Mouse (Mus musculus) neural tube, embryonic 11.5 days (tissue): ENCODE data around the gene Il1f6. TPM values are rescaled to one million over a fixed set of nuclear protein-coding genes. Genes with fewer than 3 reads are reported as not detected.

Experiments
- ATAC-seq: fragments of 200-750 bp; cut with Nextera tagmentation; 2 replicates; pipeline ENCODE4 v1.8.0; 2017; ENCODE audit warnings: moderate number of reproducible peaks, mild to moderate bottlenecking, moderate TSS enrichment, moderate library complexity; ENCODE audit not compliant: insufficient read depth, low FRiP score, low TSS enrichment
- DNase-seq: peaks from one replicate; pipeline ENCODE4 v3.0.0-alpha.2; 2015; ENCODE audit warnings: low spot score
- H3K27ac ChIP-seq: fragments of 300-500 bp; sonication (generic); 2 replicates; pipeline ENCODE4 v1.5.1; 2014; ENCODE audit warnings: low read depth, mild to moderate bottlenecking, low read length
- H3K27me3 ChIP-seq: fragments of 300-500 bp; sonication (generic); 2 replicates; pipeline ENCODE4 v1.6.1; 2014; ENCODE audit warnings: mild to moderate bottlenecking, low read length, mixed read lengths; ENCODE audit not compliant: control insufficient read depth, insufficient read depth
- H3K36me3 ChIP-seq: fragments of 300-500 bp; sonication (generic); 2 replicates; pipeline ENCODE4 v1.6.1; 2014; ENCODE audit warnings: mild to moderate bottlenecking, low read length, moderate library complexity, mixed read lengths; ENCODE audit not compliant: control insufficient read depth, insufficient read depth
- H3K4me1 ChIP-seq: fragments of 300-500 bp; sonication (generic); 2 replicates; pipeline ENCODE4 v1.6.1; 2014; ENCODE audit warnings: low read length, mixed read lengths; ENCODE audit not compliant: control insufficient read depth, insufficient read depth
- H3K4me2 ChIP-seq: fragments of 300-500 bp; sonication (generic); 2 replicates; pipeline ENCODE4 v1.6.1; 2014; ENCODE audit warnings: low read depth, mild to moderate bottlenecking, moderate library complexity
- H3K4me3 ChIP-seq: fragments of 300-500 bp; sonication (generic); 2 replicates; pipeline ENCODE4 v1.5.1; 2014; ENCODE audit warnings: low read depth, low read length
- H3K9ac ChIP-seq: fragments of 300-500 bp; sonication (generic); 2 replicates; pipeline ENCODE4 v1.6.1; 2014; ENCODE audit warnings: mild to moderate bottlenecking, low read length
- H3K9me3 ChIP-seq: fragments of 300-500 bp; sonication (generic); 2 replicates; pipeline ENCODE4 v1.6.1; 2016; ENCODE audit warnings: low read length; ENCODE audit not compliant: control insufficient read depth
- WGBS: fragments of 180-500 bp; shearing (Covaris S2); extraction: QIAGEN DNeasy Blood & Tissue Kit; methylation state at CpG from one replicate; pipeline ENCODE4 v1.1.7; 2014; 5-methylcytosine and 5-hydroxymethylcytosine counted together
- polyA plus RNA-seq: library from polyadenylated mRNA; unstranded; fragments of >200 nt; fragmentation: Nextera tagmentation; extraction: Ambion mirVana; gene quantifications from 2 replicates; pipeline ENCODE4 v1.2.1, GENCODE M21; 2014

The Il1f6 gene
- polyA plus RNA-seq, 1 experiment from 2014 or later, result not detected

GRCm38 (mm10) chr2:24273619-24274018 lies 58.4 kb downstream of the Il1f6 start:
- H3K36me3 ChIP-seq, result no peaks in the 10 kb centered on the region
- H3K9me3 ChIP-seq, result no peaks in the 10 kb centered on the region
- H3K27ac ChIP-seq, result no peak overlapping the region
- no peak for ATAC-seq
- H3K9ac ChIP-seq, result no peak overlapping the region
- H3K4me3 ChIP-seq, result no peak overlapping the region
- 84% methylated on average over 2 of the region's 2 CpGs for WGBS
- H3K4me2 ChIP-seq, result no peak overlapping the region
- no peaks in the 10 kb centered on the region for H3K27me3 ChIP-seq
- no peaks in the 10 kb centered on the region for H3K4me1 ChIP-seq
- no peak for DNase-seq

- H3K4me2 ChIP-seq, result no peak overlapping the region
Measured at GRCm38 (mm10) chr2:24275146-24275545, 59.9 kb downstream of the Il1f6 start.

More at GRCm38 (mm10) chr2:24275146-24275545, 59.9 kb downstream of the Il1f6 start:
- Histone ChIP-seq H3K9ac (no peak overlapping the region), H3K27ac (no peak overlapping the region), H3K27me3 (no peaks in the 10 kb centered on the region), H3K4me3 (no peak overlapping the region), H3K4me1 (no peaks in the 10 kb centered on the region), H3K36me3 (no peaks in the 10 kb centered on the region), H3K9me3 (no peaks in the 10 kb centered on the region)
- ATAC-seq (no peak), DNase-seq (no peak)
- 18% methylated on average over 1 of the region's 1 CpGs for WGBS

Other genes with a start within 250 kb of the Il1f6 start
- 0.62 and 1.2 TPM in 2 replicates for gene Hnmt, start 166.0 kb upstream of the Il1f6 start, polyA plus RNA-seq
- not detected in 2 replicates for gene Tbpl2, start 118.8 kb upstream of the Il1f6 start, polyA plus RNA-seq
- gene Il1f8, start 62.3 kb upstream of the Il1f6 start, polyA plus RNA-seq, result not detected in 2 replicates
- not detected in 2 replicates for gene Il1f9, start 28.9 kb upstream of the Il1f6 start, polyA plus RNA-seq
- not detected in 2 replicates for gene Il1f5, start 61.5 kb downstream of the Il1f6 start, polyA plus RNA-seq
- not detected in 2 replicates for gene Il1f10, start 75.8 kb downstream of the Il1f6 start, polyA plus RNA-seq
- not detected in 2 replicates for gene Il1rn, start 121.4 kb downstream of the Il1f6 start, polyA plus RNA-seq
- gene Psd4, start 152.2 kb downstream of the Il1f6 start, polyA plus RNA-seq, result 0.65 and 1.2 TPM in 2 replicates